Mouse (Mus musculus) cortical plate, adult 2 months (tissue): ENCODE results near the gene Tnfrsf1a.

Source experiments
- CTCF ChIP-seq: fragments of 200-500 bp; IDR thresholded peaks from 2 replicates; pipeline ENCODE4 v1.5.1; 2011; ENCODE audit warnings: mild to moderate bottlenecking, control low read depth, low read length; ENCODE audit not compliant: insufficient read depth; ENCODE audit errors: extremely low read depth
- POLR2A ChIP-seq: fragments of 200-500 bp; IDR thresholded peaks from 2 replicates; pipeline ENCODE4 v1.6.1; 2011; ENCODE audit warnings: mild to moderate bottlenecking, low read length, control low read depth; ENCODE audit not compliant: insufficient read depth; ENCODE audit errors: extremely low read depth

DNA sequence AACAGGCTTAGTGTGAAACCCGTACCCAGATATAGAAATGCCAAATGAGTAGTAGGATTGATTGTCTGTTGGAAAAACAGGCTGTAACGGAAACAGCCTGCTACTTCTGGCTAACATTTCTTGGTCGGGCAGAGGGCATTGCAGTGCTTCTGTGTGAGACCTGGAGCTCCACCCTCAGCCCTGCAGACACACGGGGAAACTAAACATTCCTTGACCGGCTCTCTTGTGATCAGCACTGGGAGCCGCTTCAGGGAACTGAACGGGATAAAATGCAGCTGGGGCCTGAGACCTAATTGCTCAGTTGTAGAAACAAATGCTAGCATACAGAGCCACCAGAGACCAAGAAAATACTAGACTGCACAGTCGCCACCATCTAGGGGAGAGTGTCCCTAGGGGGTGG lies 7.1 kb downstream of the Tnfrsf1a start:
- TF ChIP-seq POLR2A (no peak), CTCF (no peak)
